Mouse (Mus musculus): ENCODE results near the gene Plac1.

Plac1 gene

DNA sequence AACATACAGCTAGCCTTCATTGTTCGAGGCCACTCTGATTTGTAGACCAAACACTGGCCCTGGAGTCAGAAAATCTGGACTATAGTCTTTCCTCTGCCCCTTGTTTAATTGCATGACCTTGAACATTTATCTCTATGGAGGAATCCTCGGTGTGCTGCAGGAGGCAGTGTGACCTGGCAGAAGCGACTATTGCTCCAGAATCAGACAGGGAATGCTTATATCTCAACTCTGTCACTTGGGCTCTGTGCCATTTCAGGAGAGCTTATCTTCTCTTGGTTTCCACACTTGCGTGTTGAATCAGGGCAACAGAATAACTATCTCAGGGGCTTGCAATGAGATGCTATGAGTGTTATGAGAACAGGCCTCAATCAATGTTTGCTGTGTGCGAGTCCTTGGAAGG, 38.3 kb downstream of the Plac1 start:
- no peak for DNase-seq (ENCODE audit: extremely low spot score, low read depth, low spot score)

DNA sequence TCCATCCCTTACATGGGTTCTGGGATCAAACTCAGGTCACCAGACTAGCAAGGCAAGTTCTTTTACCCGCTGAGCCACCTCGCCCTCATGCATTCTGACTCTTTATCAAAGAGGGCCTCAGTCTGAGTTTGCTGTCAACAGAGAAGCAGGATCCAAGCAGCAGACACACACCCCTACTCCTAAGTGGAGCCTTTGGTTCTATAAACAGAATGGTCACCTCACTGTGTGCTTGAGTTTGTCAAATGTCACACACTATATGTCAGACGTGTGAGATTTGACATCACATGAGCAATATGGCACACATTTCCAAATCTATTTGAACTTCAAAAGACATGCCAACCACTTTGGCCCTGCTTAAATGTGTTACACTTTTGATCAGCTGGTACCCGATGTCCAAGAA, 42.2 kb downstream of the Plac1 start:
- no peak for DNase-seq (ENCODE audit: extremely low spot score, low read depth, low spot score)

DNA sequence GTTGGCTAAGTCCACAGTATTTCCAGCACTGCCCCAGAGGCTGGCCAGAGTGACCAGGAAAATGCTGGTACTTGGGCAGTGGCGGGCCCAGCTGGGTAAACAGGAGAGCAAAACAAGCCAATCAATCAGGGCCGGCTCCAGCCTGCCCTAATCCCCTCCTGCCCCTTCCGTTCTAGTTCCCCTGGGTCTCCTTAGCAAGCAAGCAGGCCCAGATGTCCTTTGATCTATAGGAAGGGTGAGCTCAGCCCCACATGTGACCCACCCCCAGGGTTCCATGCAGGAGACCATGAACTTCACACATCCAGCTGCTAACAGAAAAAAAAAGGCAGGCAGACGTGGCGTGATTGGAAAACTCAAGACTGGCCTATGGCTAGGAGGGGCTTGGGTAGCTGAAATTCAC, 43.5 kb downstream of the Plac1 start:
- DNase-seq (ENCODE audit: extremely low spot score, low read depth, low spot score), result no peak

DNA sequence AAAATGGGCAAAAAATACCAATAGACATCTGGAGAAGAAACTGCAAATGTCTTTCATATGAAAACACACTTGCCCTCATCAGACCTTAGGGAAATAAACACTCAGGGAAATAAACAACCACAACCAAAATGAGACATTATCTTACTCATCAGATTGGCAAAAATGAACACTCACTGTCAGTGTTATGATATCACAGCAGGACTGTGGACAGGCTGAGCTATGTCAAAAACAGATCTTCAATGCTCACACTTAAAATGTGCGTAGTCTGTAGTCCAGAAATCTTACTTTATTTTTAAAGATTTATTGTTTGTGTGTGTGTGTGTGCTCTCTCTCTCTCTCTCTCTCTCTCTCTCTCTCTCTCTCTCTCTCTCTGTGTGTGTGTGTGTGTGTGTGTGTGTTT, 51.2 kb downstream of the Plac1 start:
- no peak for DNase-seq (ENCODE audit: extremely low spot score, low read depth, low spot score)

DNA sequence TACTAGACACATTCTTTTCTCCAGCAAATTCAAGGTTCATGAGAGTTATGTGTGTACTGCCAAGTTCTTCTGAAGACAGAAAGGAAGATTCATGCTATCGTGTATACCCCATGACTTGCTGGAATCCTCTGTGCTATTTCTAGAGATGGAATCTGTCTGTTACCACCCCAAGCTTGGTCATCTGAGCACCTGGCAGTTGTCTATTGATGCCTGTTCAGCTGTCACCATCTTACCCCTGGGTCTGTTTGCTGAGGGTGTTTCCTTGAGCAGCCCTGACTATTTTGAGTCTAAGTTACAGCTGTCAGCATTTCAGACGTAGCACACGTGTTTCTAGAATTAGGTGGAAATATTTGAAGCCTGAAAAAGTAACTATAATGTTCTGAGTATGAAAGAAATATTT, 60.1 kb downstream of the Plac1 start:
- DNase-seq (ENCODE audit: extremely low spot score, low read depth, low spot score), result no peak

DNA sequence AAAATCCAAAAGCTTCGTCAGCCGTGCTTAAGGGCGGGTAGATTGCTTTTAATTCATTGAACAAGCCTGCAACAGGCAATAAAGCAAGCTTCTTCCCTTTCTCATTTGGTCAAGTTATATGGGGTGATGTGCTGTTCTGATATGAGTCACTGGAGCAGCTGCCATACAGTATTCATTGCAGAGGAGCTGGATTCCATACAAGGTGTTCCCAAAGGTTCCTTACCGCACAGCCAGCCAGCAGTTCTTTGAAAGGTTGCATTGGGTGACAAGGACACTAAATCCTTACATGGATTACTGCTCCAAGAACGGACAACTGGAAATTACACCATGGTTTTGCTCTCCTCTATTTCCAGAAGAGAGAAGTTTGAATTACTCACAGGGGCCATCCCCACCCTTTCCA, 63.6 kb downstream of the Plac1 start:
- DNase-seq (ENCODE audit: extremely low spot score, low read depth, low spot score), result no peak

DNA sequence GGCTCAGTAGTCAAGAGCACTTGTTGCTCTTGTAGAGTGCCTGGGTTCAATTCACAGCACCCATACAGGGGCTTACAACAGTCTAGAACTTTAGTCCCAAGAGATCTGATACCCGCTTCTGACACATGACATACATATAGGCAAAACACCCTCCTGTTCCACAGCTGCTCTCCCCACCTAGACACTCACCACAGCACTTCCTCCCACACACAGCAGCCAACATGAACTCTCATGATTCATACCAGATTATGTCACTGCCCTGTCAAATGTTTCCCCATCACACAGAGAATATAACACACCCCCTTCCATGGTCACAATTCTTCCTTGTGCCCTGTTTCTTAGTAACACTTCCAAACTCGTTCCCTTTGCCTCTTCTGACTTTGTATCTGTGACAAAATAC, 71.3 kb downstream of the Plac1 start:
- DNase-seq (ENCODE audit: extremely low spot score, low read depth, low spot score), result no peak

DNA sequence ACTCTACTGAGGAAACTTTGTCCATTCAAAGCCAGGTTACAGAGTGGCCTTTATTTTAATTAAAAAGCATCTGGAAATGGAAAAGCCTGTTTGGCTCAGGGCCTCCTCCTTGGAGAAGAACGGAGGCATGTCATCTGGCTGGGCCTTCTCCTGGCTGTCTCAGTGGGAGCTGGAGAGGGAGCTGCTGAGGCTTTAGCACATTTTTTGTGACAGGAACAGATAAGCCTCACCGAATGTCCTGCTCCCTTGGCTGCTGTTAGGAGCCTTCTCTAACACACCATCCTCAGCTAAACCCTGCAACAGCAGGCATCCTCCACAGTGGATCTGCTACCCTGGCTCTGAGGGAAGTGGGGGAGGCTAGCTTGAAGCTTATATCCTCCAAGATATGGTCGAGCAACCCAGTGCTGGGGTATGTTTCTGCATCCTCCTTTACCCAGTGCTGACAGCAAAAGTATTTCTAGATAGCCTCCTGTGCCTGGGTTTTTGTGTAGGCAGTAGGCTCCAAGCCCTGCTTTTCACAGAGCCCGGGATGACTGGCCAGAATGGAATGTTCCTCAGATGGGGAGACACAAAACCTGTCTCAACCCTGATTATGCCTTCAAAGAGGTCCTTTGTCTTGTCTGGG, 72.9 kb downstream of the Plac1 start:
- no peak for DNase-seq (ENCODE audit: extremely low spot score, low read depth, low spot score)

DNA sequence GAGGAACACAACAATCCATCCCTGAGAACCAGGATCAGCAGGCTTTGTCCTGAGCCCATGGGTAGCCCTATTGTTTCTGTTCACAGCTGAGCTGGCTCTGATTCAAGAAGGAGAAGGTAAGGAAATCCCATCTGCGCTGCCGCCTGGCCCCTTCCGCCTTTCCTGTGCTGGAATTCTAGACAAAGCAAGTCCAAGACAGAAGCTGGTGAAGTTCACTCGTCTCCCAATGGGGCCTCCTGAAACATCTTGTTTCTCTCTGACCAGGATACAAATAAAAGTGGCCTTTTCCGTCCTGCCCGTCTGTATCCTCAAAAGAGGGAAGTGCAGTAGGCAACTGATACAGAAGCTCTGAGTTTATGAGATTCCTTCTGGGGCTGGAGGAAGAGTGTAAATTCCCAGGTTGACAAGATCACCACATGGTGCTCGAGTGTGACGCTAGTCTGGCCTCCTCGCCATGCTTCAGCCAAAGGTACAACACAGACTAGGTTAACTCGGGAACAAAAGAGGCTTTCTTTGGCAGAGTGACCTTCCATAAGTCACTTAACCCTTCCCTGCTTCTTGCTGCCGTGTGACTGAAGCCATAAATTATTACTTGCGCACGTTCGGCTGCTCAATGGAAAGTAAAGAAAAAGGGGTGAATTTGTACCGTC, 73.5 kb downstream of the Plac1 start:
- DNase-seq (ENCODE audit: extremely low spot score, low read depth, low spot score), result peak; percentile 6

DNA sequence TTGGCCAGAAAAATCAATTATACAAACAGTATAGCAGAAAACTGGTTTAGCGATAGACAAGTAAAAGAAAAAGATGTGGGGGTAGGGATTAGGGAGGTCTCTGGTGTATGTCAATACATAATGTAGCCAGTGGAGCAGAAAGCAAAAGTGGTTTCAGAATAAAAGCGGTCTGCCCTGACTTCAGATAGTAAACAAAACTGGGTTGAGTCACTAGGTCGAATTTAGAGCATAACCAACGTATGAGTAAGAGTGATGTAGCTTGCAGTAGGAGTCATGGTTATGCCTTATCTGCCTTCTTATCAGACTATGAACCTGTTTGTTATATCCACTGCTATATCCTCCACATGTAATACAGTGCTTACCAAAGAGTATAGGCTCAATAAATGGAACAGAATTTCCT, 77.3 kb downstream of the Plac1 start:
- DNase-seq (ENCODE audit: extremely low spot score, low read depth, low spot score), result no peak

DNA sequence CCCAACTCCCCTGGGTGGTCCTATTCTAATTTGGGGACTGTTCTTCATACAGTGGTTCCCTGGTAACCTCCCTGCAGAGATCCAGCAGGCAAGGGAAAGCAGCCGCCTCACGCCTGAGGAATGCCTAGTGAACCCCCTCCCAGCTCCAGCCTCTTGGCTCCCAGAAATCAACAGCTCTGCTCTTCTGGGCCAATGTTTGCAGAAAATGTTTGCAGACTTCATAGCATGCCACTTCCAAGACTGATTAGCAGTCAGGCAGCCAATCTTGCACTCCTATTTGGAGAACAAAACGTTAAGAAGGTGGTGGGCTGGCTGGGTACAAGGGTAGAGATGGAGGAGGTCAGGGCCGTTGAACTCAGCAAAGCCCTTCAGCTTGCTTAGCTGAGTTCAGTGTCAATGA, 78.3 kb downstream of the Plac1 start:
- no peak for DNase-seq (ENCODE audit: extremely low spot score, low read depth, low spot score)

DNA sequence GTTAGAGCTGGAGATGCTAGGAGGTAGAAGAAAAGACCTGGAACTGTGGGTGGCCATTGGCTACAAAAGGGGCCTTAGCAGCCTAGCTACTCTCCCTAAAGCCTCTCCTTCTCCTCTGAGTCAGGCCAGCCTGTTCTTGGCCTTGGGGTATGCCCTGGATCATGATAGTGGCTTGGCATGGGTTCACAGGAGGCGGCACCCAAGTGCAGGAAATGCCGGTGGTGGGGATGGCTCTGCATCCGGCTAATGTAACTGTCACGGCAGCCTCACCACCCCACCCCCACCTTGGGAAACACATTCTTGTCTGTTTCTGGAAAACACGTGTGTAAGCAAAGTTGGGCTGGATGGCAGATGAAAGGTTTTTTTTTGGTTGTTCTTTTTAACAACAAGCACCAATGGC, 78.8 kb downstream of the Plac1 start:
- no peak for DNase-seq (ENCODE audit: extremely low spot score, low read depth, low spot score)

DNA sequence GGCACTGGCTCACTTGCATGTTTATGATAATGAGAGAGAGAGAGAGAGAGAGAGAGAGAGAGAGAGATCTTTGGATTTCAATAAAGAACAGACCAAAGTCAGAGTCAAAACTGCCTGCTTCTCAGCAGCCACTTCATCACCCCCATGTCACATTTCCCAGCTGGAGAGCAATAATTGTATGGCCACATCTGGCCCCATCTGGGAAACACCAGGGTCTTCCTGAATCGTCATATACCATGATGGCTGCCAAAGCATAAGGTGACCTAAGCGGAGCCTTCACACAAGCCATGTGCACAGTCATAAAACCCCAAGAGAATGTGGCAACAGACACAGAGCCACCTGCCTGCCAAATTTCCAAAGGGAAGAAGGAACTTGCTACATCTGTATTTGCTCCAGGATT, 91.9 kb downstream of the Plac1 start:
- DNase-seq (ENCODE audit: extremely low spot score, low read depth, low spot score), result no peak

DNA sequence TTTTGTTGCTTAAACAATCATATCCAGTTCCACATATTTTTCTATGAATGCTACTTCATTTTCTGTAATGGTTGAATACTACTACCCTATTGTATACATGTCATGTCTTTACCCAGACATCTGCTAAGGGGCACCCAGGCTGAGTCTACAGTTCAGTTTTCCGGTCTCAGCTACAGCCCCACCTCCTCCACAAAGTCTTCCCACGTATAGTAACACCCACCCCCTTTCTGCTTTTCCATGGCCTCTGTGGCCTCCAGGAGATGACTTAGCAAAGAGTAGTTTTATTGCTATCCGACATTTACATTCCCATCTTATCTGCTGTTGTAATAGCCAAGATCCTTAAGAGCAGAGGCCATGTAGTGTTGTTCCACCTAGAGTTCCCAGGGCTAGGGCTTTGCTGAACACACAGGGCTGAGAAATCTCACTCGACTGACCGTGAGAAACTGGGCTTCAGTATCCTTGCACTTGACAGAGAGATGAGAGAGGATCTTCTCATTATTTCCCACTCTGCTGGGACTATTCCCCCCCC, 93.5 kb downstream of the Plac1 start:
- no peak for DNase-seq (ENCODE audit: extremely low spot score, low read depth, low spot score)

DNA sequence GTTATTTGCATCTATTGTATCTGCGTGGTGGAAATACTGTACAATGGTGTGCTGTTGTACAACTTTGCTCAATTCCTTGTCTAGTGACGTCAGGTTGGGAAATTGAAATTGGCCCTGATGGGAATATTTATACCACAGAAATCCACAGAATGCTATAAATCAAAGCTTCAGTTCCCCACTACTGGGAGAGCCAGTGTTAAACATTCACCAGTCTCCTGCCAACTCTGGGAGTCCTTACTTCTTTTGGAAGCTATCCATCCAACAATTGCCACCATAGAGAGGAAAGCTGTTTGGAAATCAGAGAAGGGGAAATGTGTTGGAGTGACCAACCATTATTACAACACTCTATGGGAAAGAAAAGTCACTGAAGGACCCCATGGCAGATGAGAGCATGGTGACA, 100.3 kb downstream of the Plac1 start:
- no peak for DNase-seq (ENCODE audit: extremely low spot score, low read depth, low spot score)

DNA sequence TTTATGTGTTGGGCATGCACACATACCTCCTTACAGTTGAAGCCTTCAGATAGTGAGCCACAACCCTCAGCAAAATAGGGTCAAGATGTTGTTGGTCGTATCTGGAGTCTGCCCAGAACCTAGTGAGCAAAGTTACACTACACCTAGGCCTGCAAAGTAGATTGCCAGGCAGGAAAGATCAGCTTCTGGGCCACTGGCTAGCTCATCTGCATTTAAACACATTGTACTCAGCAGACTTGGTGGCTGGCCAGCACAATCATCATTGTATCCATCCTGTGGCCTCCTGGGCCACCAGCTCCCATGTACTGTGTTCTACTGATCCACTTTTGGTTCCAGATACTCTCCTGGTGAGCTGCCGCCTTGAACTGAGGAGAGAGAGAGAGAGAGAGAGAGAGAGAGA, 102.8 kb downstream of the Plac1 start:
- no peak for DNase-seq (ENCODE audit: extremely low spot score, low read depth, low spot score)

DNA sequence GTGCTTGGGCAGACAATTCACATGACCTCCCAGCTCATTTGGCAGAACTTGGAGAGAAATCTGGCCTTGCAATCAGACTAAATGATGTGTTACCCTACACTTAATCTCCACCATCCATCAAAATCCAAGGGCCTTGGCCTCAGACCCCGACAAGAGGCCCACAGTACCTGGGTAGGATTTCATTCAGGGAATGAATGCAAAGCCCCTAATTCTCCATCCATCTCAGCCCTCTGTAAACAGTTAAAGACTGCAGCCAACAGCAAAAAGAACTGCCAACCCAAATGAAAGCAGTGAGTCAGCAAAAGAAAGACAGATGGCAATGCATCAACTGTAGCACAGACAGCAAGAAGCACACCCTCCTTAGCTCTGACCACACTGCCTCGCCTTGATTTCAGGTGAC, 110.4 kb downstream of the Plac1 start:
- no peak for DNase-seq (ENCODE audit: extremely low spot score, low read depth, low spot score)

DNA sequence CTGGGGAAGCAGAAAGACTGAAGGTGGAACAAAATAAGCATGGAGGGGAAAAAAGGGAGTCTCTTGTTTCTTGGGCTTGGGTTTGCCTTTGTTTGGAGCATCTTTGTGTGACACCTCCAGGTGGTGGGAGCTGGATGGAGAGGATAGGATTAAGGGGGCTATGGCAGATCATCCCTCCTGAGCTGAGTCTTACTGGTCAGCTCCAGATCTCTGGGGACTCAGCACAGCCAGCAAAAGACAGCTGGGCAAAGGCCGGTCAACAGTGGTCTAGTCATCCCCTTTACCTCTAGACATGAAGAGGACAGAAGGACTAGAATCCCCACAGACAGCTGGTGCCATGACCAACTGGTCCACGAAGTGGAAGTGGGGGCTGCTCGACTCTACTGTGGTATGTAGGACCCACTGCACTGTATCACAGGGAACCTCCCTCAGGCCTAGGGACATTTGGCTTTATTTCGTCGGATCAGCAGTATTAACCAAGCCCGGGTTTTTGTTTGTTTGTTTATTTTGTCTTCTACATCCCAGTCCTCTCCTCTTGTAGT, 113.3 kb downstream of the Plac1 start:
- no peak for DNase-seq (ENCODE audit: extremely low spot score, low read depth, low spot score)

DNA sequence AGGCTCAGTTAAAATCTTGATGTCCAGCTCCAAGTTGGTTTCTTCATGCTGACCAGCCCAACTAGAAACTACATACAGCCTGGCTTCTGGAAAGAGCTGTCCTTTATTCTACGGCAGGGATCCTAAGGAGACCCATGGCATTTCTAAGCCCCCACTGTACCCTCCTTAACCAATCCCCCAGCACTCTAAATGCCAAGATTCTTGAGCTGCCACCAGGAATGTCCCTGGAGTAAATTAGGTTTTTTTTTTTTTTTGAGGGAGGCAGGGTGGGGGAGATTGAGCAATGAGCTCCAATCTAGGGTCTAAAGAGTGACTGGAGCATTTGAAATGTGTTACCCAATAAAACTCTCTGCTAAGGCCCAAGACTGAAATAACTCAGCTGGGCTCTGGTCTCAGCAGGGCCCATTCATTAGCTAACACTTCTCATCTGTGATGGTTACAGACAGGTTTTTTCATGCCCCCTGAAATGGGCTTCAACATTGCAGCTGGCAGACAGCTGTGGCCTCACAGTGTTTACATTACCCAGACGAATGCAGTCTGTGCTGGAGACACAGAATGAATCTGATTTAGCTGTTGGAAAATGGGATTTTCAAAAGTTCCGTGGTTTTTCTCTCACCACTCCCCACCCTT, 114.0 kb downstream of the Plac1 start:
- peak; percentile 39 for DNase-seq (ENCODE audit: extremely low spot score, low read depth, low spot score)

DNA sequence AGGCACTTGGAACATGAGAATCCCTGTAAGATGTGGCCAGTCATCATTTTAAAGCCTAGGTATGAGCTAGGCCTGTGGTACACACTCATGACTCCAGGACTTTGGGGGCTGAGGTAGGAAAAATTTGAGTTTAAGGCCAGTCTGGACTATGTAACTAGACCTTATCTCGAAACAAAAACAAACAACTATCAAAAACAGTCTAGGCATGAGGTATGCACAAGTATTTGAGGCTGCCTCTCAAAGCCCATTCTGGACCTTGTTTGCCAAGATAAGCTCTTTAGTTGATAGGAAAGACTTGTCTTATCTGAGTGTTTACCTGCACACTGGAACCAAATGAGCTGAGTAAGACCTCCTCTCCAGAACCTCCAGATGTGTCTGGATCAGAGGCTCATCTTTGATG, 116.3 kb downstream of the Plac1 start:
- DNase-seq (ENCODE audit: extremely low spot score, low read depth, low spot score), result no peak

DNA sequence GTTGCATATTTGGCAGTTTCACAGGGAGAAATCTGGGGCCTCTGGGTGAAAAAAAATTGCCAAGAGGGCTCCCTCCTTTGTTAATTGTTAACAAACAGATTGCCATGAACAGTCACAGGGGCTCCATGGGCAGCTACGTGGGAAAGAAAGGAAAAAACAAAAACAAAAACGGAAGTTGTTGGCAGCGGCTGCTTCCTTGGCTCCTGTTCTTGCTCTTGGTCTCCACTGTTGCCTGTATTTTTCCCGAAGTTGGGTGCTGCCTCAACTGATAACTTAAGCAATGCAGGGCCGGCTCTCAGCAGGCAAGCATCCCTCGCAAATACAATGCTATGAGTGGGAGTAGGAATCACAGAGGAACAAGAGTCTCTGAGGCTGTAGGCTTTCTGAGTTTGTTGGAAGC, 121.3 kb downstream of the Plac1 start:
- DNase-seq (ENCODE audit: extremely low spot score, low read depth, low spot score), result no peak

DNA sequence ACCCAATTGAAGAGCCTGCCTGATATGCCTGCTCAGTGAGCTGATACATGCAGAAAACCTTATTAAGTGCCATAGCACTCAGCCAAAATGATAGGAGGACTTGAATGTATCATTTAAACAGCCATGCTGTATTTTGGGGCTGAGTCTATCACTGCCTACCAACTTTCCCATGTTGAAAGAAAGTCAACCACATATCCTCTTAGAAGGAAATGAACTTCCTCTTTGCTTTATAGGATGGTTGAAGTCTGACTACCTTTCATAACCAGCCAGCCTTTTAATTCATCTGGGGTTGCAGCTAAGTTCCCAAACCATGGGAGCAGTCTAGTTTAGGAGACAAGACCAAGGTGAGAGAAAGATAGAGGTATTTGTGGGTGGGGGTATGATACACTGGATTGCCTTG, 121.9 kb downstream of the Plac1 start:
- DNase-seq (ENCODE audit: extremely low spot score, low read depth, low spot score), result no peak
